Mouse (Mus musculus) layer of hippocampus, postnatal 14 days (tissue): Measurements from ENCODE around the gene Spocd1. TPM values are rescaled to one million over a fixed set of nuclear protein-coding genes. Genes with fewer than 3 reads are reported as not detected.
A peak's percentile ranks its signal among the peaks of the same experiment; 100 is the strongest.
"Not testable (repeated sequence)": the region's sequence is repeated elsewhere in the genome, so short reads cannot be mapped to it uniquely, and the experiment has no call there.

Experiments
- DNase-seq, 2 experiments: peaks; one replicate each; pipeline ENCODE4 v3.0.0; 2021 to 2022; ENCODE audit warnings: low spot score in 2 of 2, mixed read lengths in 1 of 2
- long read RNA-seq, 2 experiments: library from polyadenylated mRNA; stranded (forward); transcript quantifications; one replicate each; pipeline ENCODE4 v2.0.0; 2021
- total RNA-seq, 2 experiments: library from RNA; stranded (reverse); gene quantifications; 2 replicates each; pipeline ENCODE4 v1.2.3; 2021

The Spocd1 gene
- under 1 TPM; 0.09 to 0.21 TPM for total RNA-seq
- long read RNA-seq, experiment 1: 0 reads
- long read RNA-seq, experiment 2, partial matches to known transcripts: 0 of 2 reads
- long read RNA-seq, experiment 2, other reads (novel, unspliced or antisense): 2 of 2 reads

DNA sequence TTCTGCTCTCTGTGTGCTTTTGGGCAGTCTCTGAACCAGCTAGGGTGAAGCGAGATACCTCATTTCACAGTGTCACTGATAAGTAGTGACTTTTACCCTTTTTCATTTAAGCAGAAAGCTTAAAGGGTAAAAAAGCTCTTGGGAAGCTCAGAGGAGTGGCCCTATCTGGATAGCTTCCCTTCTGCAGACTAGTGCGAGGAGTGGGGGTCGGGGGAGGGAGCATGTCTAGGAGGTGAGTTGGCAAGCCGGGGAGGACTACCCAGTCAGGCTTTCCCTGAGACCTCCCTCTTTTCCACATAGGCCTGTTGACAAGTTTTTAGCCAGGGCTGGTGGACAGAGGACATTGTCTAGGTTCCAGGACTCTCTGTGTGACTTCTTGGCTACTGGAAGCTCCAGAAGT lies at the start of gene Spocd1:
Gene Spocd1 (plus strand): TSS at position 301 of the 400 bp plus-strand sequence.
- DNase-seq: no peak

DNA sequence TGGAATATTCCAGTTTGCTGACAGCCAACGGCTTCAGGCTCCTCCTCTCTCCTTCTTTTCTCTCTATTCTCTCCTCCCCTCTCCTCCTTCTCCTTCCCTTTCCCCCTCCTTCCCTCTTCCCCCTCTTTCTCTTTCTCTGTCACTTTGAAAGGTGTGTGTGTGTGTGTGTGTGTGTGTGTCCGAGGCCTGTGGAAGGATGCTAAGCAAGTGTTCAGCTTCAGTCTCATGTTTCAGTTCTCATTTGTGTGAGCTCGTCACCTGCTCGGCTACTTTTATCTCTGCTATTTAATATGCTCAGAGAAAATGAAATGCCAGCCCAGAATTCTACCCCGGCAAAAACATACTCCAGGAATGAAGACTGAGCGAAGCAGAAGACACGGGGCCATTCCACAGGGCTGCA lies 48.4 kb upstream of the Spocd1 start:
- DNase-seq: no peak

DNA sequence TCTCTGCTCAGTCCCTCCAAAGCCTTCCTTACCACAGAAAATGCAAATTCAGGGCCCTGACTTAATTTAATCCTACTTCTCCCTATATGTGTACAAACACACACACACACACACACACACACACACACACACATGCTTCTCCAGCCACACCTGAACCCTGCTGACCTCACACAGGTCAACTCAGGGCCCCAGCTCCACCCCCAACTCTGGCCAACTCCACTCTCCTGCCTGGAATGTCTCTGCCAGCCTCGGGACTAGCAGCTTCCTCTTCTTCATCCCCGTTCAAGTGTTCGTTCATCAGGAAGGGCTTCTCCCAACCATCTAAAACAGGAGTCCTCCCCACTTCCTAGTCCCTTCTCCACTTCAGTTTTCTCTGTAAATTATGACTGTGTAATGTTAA lies 47.4 kb upstream of the Spocd1 start:
- no peak for DNase-seq

DNA sequence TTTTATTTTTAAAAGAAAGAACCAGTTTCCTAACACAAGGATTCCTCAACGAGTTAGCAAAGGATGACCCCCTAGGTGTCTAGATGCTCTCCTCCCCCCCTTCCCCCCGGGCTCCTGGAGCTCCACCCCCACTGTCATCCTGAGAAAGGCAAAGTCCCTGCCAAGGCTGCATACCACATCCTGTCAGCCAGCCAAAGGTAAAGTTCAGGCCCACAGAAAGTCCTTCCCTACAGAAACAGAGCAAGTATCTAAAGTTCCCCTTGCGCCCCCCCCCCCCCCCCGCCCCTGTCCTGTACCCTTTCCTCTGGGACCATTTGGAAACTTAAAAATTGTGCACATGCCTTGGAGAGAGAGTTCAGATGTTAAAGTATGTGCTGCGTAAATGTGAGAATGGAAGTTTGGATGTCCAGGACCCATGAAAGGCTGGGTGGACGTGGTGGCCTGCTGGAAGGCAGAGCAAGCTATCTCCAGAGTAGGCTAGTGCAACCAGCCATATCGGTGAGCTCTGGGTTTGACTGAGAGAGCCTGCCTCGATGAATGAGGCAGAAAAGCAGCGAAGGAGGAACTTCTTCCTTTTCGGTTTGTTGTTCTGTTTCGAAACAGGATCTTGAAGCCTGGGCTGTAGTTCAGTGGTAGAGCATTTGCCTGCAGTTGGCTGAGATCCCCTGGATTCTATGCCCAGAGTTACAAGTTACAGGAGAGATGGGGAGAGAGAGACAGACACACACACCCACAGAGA lies 46.3 kb upstream of the Spocd1 start:
- DNase-seq: peak in 1 of 2 experiments; percentile 48

DNA sequence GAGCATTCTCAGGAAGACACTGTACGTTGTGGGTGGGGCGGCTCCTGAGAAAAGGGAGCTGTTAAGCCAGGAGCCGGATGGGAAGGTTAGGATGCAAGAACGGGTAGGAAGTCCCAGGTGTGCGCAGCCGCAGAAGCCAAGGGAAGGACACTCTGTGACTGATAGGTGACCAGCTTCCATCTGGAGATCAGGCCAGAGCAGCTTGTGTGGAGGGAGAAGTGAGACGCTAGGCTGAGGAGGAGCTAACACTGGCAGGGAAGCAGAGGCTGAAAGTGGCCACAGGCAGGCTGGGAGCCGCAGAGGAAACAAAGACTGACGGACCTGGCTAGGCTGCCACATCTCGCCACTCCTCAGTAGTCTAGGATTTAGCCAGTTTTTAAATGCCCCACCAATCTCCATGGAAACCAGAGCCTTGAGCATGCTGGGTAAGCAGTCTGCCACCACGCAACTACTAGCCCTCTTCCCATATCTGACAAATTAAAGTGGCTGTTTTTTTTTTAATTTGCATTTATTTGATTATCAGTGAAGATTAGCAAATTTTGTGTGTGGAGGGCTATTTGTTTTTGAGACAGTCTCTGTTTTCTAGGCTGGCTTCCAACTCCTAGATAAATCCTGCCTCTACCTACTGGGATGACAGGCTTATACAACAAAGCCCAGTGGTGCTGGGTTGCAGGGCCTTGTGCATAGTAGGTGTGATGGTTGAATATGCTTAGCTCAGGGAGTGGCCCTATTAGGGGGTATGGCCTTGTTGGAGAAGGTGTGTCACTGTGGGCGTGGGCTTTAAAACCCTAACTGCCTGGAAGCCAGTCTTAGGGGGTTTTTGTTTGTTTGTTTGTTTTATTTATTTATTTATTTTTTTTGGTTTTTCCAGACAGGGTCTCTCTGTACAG lies 44.8 kb upstream of the Spocd1 start:
- DNase-seq: peak; percentile 28 to 33

DNA sequence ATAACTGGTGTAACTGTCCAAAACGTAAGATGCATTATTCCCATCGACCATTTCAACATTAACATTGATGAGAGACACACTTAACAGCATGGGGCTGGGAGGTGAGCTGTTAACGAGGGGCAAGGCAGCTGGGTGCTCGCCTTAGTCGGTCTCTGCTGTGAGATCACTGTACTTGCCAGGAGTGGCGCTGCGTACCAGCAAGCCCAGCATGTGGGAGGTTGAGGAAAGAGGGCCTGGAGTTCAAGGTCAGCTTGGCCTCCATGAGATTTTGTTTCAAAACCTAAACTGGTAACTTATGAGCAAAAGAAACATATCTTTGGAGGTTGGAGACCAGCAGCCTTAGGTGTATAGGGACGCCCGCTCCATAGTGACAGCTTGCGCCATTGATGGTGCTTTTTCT lies 39.4 kb upstream of the Spocd1 start:
- no peak for DNase-seq

DNA sequence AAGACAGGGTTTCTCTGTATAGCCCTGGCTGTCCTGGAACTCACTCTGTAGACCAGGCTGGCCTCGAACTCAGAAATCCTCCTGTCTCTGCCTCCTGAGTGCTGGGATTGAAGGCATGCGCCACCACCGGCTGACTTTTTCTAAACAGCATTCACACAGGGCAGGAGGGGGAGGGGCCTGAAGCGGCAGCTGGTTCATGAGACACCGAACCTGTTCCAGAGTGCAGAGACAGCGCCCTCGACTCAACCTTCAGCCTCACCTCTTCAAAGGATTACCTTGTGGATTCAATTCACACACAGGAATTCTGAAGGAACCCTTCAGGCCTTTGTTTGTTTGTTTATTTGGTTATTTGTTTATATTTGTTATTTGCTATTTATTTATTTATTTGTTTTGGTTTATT lies 39.0 kb upstream of the Spocd1 start:
- DNase-seq: no peak

DNA sequence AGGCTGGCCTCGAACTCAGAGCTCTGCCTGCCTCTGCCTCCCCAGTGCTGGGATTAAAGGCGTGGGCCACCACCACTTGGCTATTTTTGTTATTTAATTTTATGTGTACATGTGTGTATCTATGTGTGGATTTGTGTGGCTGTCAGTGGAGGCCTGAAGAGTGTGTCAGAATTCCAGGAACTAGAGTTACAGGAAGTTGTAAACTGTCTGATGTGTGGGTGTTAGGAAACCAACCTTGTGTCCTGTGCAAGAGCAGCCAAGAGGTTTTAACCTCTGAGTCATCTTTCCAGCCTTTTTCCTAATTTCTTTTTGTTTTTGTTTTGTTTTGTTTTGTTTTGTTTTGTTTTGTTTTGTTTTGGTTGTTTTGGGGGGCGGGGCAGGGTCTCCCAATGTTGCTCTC lies 34.2 kb upstream of the Spocd1 start:
- DNase-seq: no peak

DNA sequence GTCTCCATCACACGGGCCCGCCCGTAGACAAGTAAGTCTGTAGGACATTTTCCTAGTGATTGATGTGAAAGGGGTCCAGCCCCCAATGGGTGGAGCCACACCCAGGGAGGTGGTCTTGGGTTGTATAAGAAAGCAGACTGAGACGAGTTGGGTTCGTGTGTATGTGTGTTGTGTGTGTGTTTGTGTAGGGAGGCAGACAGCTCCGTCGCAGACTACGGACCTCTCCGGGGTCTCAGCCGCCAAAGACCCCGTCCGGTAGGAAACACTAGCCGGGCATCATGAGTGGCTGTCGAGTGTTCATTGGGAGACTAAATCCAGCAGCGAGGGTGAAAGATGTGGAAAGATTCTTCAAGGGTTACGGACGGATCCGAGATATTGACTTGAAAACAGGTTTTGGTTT lies 30.2 kb upstream of the Spocd1 start:
- DNase-seq: not testable (repeated sequence)

DNA sequence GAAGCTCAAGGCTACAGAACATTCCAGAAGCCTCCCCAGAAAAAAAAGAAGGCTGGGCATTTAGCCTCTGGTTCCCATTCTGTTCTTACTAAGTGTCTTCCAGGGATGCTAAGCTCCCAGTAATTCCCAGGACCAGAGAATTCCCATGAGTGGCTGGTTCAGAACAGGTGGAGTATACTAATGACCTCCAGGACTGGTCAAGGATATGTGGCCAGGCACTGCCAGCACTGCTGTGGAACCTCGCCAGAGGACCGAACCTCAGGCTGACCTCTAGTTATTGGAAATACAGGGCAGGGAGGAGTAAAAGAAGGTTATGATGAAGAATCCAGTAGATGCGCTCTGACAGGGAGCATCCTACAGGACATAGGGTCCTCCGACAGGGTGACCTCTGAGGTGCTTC lies 26.7 kb upstream of the Spocd1 start:
- DNase-seq: no peak

DNA sequence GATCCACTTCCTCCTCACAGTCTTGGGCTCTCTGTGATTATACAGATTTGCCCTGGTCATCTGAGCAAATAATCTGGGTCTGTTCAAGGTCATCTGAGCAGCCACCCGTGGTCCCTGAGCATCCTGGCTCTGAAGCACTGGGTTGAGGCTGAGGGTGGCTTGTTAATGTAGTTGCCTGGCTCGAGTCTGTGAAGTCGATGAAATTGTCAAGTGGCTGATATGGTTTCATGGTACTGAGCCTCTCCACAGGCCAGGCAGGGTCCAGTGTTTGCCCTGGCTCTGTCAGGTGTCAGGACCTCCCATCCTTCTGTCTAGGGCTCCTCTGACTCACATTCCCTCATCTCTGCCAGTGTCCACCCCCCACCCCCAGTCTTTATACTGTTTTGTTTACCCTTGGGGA lies 25.5 kb upstream of the Spocd1 start:
- no peak for DNase-seq

DNA sequence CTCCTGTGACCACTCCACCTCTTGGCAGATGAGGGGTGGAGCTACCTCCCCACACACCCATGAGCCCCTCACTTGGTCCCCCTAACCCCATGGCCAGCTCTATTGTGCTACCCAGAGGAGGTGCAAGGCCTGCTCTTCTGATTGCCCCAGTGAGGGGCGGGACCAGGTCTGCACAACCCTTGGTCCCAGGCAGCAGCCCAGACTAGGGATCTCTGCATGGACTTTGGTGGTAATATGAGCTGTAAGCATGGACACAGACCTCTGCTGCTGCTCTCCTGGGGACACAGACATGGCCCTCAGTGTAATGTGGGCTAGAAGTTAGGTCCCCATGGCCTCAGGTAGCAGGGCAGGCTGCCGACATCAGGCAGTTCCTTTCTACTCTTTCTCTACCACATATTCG lies 24.0 kb upstream of the Spocd1 start:
- DNase-seq: no peak

DNA sequence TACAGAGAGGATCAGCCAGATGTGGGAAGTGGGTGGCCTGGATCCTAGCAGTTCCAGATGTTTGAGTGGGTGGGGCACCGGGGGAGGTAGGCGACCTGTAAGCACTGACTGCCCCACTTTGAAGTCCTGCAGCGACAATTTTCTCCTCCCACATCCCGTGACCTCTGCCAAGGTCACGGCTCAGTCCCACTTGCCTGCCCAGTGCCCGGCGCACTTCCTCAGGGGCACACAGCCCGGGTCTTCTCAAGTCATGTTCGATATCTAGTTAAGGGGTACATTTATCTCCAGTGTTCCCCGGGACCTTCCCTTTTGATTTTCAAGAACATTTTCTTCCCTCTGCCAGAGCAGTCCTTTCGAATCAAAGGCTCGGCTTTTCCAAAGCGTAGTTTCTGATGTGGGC lies 23.0 kb upstream of the Spocd1 start:
- DNase-seq: no peak

DNA sequence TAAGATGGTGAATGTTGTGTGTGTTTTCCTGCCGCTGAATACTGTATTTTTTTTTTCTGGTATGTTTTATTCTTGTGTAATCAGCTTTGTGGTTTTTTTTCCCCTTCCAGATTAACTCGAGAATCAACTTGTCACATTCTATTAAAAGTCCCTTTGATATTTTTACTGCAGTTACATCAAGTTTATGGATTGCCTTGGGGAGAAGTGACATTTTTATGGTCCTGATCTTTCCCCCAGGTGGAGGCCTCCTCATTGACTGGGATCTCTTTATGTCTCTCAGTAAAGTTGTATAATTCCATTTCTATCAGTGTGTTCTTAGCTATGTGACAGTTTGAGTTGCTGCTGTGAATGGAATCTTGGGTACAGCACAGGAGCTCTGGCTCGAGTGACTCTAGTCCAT lies 20.2 kb upstream of the Spocd1 start:
- DNase-seq: no peak

DNA sequence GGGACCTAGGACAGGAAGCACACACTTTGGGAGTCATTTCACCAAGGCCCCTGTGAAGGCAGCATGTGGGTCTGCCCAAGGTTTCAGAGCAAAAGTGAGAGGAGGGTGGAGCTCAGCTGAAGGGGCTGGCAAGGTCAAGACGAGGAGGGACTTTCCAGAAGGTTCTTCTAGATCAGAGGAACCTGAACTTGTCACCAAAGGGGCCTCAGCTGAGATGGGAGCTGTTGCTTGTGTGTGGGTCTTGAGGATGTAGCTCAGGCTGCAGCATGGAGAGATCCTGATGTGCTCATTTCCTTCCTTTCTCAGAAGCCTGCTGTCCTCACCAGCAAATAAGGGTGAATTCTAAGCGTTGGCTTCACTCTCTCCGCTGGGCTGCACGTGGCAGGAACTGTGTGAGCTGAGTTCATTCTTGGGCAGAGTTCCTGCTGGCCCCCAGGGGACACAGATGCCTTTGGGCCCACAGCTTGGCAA lies 19.8 kb upstream of the Spocd1 start:
- DNase-seq: no peak

DNA sequence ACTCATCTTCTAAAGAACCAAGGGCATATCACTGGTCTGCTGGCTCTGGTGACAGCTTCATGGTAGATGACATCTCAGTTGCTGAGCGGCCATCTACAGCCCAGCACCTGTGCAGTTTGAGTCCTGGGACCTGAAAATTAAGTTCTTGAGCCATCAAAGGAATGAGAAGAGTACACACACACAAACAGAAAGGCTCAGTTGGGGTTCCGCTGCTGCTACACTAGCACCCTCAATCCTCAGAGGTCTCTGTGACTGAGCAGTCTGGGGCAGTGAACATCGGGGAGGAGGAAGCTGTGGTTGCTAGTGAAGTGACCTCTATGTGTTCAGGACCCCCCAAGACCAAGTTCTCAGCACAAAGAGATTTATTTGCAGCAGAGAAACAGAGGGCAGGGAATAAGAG lies 16.1 kb upstream of the Spocd1 start:
- DNase-seq: no peak

DNA sequence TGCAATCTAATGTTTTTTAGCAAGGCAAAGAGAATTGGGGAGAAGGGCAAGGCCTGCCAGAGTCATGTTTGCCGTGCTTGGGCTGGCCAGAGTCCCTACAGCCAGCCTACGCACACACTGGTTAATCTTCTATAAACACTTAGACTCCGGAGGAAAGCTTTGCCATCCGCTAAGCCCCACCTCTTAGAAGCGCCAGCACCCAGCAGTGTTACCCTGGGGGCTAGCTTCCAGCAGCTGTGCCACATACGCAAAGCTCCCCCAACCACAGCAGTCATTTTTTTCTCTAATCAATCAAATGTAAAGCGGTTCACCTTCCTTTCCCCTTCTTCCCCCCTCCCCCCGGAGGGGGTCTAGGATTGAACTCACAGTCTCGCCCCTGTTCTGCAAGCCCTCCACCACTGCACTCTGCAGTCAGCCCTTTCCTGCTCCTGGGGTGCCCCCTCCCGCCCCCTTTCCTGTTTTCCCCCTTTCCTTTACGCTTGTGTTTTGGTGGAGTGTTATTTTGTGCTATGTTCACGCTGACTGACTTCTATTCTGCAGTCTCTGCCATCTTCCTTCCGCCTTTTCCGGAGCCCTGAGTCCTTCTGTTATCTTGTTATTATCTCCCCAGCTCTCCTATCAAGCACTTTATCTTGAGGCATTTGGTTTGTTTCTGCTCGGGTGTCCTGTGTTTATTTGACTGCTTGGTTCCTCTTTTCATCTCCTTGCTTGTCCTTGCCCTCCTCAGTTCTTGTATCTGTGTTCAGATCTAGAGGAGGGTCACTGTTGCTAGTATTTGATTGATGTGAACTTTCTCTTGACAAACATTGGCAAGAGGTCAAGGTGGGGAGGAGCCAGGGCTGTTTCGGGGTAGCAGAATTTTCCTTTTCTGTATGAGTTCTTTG lies 15.0 kb upstream of the Spocd1 start:
- DNase-seq: no peak

DNA sequence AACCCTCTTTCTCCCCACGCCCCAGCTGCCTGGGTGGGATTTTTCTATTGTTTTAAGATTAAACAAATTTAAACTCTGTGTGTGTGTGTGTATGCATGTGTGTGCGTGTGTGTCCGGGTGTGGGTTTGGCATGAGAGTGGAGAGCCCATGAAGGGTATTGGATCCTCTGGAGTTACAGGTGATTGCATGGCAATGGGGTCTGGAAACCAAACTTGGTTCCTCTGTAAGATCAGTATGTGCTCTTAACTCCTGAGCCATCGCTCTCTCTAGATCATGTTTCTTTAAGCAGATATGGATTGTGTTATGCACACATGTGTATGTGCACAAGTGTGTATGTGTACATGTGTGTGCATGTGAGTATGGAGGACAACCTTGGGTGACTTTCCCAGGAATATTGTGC lies 14.4 kb upstream of the Spocd1 start:
- no peak for DNase-seq

DNA sequence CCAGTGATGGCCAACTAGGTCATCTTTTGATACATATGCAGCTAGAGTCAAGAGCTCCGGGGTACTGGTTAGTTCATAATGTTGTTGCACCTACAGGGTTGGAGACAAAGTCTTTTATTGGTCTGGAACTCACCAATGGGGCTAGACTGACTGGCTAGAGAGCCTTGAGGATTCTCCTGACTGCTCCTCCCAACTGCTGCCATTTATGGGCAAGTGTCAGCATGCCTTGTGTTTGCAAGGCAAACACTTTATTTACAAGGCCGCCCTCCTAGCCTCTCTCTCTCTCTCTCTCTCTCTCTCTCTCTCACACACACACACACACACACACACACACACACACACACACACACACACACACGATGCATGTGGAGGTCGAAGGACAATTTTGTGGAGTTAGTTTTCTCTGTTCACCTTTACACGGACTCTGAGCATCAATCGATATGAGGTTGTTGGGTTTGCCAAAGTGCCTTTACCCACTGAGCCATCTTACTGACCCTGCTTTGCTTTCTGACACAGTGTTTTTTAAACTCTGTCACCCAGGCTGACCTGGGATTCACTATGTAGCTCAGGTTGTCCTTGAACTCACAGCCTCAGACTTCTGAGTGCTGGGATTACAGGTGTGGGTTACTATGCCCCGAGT lies 13.6 kb upstream of the Spocd1 start:
- DNase-seq: no peak

DNA sequence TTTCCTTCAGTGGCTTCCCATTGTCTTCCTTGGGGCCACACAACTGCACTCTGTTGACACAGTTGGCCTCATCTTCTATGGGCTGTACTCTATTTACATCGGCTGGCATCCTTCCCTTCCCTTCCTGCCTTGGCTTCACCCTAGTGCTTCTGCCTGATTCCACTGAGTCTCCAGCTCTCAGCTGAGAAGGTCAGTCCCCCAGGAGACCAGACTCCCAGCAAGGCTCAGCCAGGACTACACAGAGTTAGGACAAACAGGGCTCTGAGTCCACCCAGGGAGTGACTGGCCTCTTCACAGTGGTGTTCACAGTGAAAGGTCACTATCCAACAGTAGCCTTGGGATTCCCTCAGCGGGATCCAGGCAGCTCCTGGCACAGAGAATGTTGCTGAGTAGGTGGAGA lies 12.9 kb upstream of the Spocd1 start:
- DNase-seq: no peak
